Mouse (Mus musculus): ENCODE results near the gene Mvb12b. TPM values are rescaled to one million over a fixed set of nuclear protein-coding genes. Genes with fewer than 3 reads are reported as not detected.

The Mvb12b gene
- total and polyA plus RNA-seq, 3 experiments, result 22.8 to 23.3 TPM; not detected in 1

GRCm38 (mm10) chr2:33843642-33844041, 44.1 kb downstream of the Mvb12b start:
- Histone ChIP-seq H3K27me3 (ENCODE audit: control insufficient read depth in 1 of 2, insufficient read depth in 2 of 2, low read length in 2 of 2) (no peaks in the 10 kb centered on the region), H3K4me1 (ENCODE audit: control insufficient read depth in 1 of 2, insufficient read depth in 2 of 2, low read length in 2 of 2) (peaks cover 36 to 53% of the 10 kb centered on the region in 2 experiments), H3K36me3 (ENCODE audit: control insufficient read depth in 1 of 2, insufficient read depth in 2 of 2, low read length in 2 of 2) (peaks cover 0 to 38% of the 10 kb centered on the region in 2 experiments; a peak in 2 of 4 replicates), H3K9ac (ENCODE audit: control insufficient read depth, low read depth, low read length, poor library complexity, severe bottlenecking) (peak overlapping the region; percentile 23), H3K4me3 (ENCODE audit: control insufficient read depth in 1 of 2, insufficient read depth in 1 of 2, low read depth in 2 of 2, low read length in 2 of 2) (no peak overlapping the region), H3K9me3 (replicated peaks; ENCODE audit: insufficient read depth, low read length) (no peaks in the 10 kb centered on the region), H3K27ac (ENCODE audit: control insufficient read depth, low read depth, low read length) (peak overlapping the region; percentile 87), H3K79me2 (ENCODE audit: control insufficient read depth, insufficient read depth, low read length, poor library complexity) (no peaks in the 10 kb centered on the region)
- no peak for TF ChIP-seq POLR2A (IDR thresholded peaks at IDR 0.05; ENCODE audit: control insufficient read depth in 1 of 2, insufficient read depth in 1 of 2, low read depth in 1 of 2, low read length in 2 of 2, poor library complexity in 1 of 2)
- TF ChIP-seq NRF1 (IDR thresholded peaks at IDR 0.05; ENCODE audit: insufficient read depth, low read depth, low read length, poor library complexity, severe bottlenecking), result no peak
- TF ChIP-seq MAX (IDR thresholded peaks at IDR 0.05; ENCODE audit: low read length), result peak; percentile 38; the same call in 1 of the 2 replicates
- no peak for TF ChIP-seq JUND (IDR thresholded peaks at IDR 0.05; ENCODE audit: low read depth, low read length)
- no peak for TF ChIP-seq RAD21 (IDR thresholded peaks at IDR 0.05; ENCODE audit: low read depth, low read length)
- TF ChIP-seq CHD2 (IDR thresholded peaks at IDR 0.05; ENCODE audit: low read length), result no peak
- TF ChIP-seq ELF1 (IDR thresholded peaks at IDR 0.05; ENCODE audit: low read depth, low read length), result no peak
- DNase-seq (ENCODE audit: low read depth, low spot score), result no peak

- Histone ChIP-seq H3K9ac (ENCODE audit: control insufficient read depth, low read depth, low read length, poor library complexity, severe bottlenecking) (peak overlapping the region; percentile 23), H3K27me3 (ENCODE audit: control insufficient read depth in 1 of 2, insufficient read depth in 2 of 2, low read length in 2 of 2) (no peaks in the 10 kb centered on the region), H3K36me3 (ENCODE audit: control insufficient read depth in 1 of 2, insufficient read depth in 2 of 2, low read length in 2 of 2) (peaks cover 0 to 43% of the 10 kb centered on the region in 2 experiments; a peak in 2 of 4 replicates), H3K79me2 (ENCODE audit: control insufficient read depth, insufficient read depth, low read length, poor library complexity) (no peaks in the 10 kb centered on the region), H3K4me1 (ENCODE audit: control insufficient read depth in 1 of 2, insufficient read depth in 2 of 2, low read length in 2 of 2) (peaks cover 36 to 58% of the 10 kb centered on the region in 2 experiments), H3K27ac (ENCODE audit: control insufficient read depth, low read depth, low read length) (peak overlapping the region; percentile 87), H3K4me3 (ENCODE audit: control insufficient read depth in 1 of 2, insufficient read depth in 1 of 2, low read depth in 2 of 2, low read length in 2 of 2) (no peak overlapping the region), H3K9me3 (replicated peaks; ENCODE audit: insufficient read depth, low read length) (no peaks in the 10 kb centered on the region)
- peak; percentile 95 for DNase-seq (ENCODE audit: low read depth, low spot score)
- no peak for TF ChIP-seq CHD2 (IDR thresholded peaks at IDR 0.05; ENCODE audit: low read length)
- no peak for TF ChIP-seq ZKSCAN1 (IDR thresholded peaks at IDR 0.05; ENCODE audit: low read depth, low read length)
- peak; percentile 100 for TF ChIP-seq TCF12 (IDR thresholded peaks at IDR 0.05; ENCODE audit: low read depth, low read length)
- TF ChIP-seq MAZ (IDR thresholded peaks at IDR 0.05; ENCODE audit: low read depth, low read length), result peak; percentile 83
- no peak for TF ChIP-seq MAX (IDR thresholded peaks at IDR 0.05; ENCODE audit: low read length)
- TF ChIP-seq SIN3A (IDR thresholded peaks at IDR 0.05; ENCODE audit: low read length), result peak; percentile 76
- TF ChIP-seq NELFE (IDR thresholded peaks at IDR 0.05; ENCODE audit: low read depth, low read length), result peak; percentile 18; the same call in 1 of the 2 replicates
- no peak for TF ChIP-seq ZC3H11A (IDR thresholded peaks at IDR 0.05; ENCODE audit: low read depth, low read length)
- no peak for TF ChIP-seq POLR2A (IDR thresholded peaks at IDR 0.05; ENCODE audit: control insufficient read depth in 1 of 2, insufficient read depth in 1 of 2, low read depth in 1 of 2, low read length in 2 of 2, poor library complexity in 1 of 2)
- TF ChIP-seq USF1 (IDR thresholded peaks at IDR 0.05; ENCODE audit: low read depth, low read length), result peak; percentile 3; the same call in 1 of the 2 replicates
- no peak for TF ChIP-seq NRF1 (IDR thresholded peaks at IDR 0.05; ENCODE audit: insufficient read depth, low read depth, low read length, poor library complexity, severe bottlenecking)
- TF ChIP-seq MAFK (IDR thresholded peaks at IDR 0.05; ENCODE audit: borderline replicate concordance, low read depth, low read length), result peak; percentile 49; the same call in 1 of the 2 replicates
- peak; percentile 20; the same call in 1 of the 2 replicates for TF ChIP-seq BHLHE40 (IDR thresholded peaks at IDR 0.05; ENCODE audit: borderline replicate concordance, low read depth, low read length)
- 0 out of 2 replicates have a peak, but pooled peaks have one; percentile 55 for TF ChIP-seq POLR2AphosphoS2 (IDR thresholded peaks at IDR 0.05; ENCODE audit: low read length)
- TF ChIP-seq E2F4 (IDR thresholded peaks at IDR 0.05; ENCODE audit: borderline replicate concordance, low read depth, low read length), result no peak
- no peak; the same call in none of the 2 replicates for TF ChIP-seq MXI1 (IDR thresholded peaks at IDR 0.05; ENCODE audit: low read depth, low read length)
- no peak for TF ChIP-seq MYC (IDR thresholded peaks at IDR 0.05; ENCODE audit: low read depth, low read length)
- TF ChIP-seq RCOR1 (IDR thresholded peaks at IDR 0.05; ENCODE audit: low read depth, low read length), result peak; percentile 93
- no peak for TF ChIP-seq ZMIZ1 (IDR thresholded peaks at IDR 0.05; ENCODE audit: low read depth, low read length)
- TF ChIP-seq CHD1 (IDR thresholded peaks at IDR 0.05; ENCODE audit: low read depth, low read length), result no peak
- no peak; the same call in 1 of the 2 replicates for TF ChIP-seq HCFC1 (IDR thresholded peaks at IDR 0.05; ENCODE audit: low read depth, low read length)
- TF ChIP-seq ZNF384 (IDR thresholded peaks at IDR 0.05; ENCODE audit: low read depth, low read length), result no peak; the same call in 1 of the 2 replicates
- TF ChIP-seq TBP (IDR thresholded peaks at IDR 0.05; ENCODE audit: low read depth, low read length), result peak; percentile 61
- no peak for TF ChIP-seq MEF2A (IDR thresholded peaks at IDR 0.05; ENCODE audit: extremely low read depth, insufficient replicate concordance, low read depth, low read length, poor library complexity, severe bottlenecking)
- no peak for TF ChIP-seq SMC3 (IDR thresholded peaks at IDR 0.05; ENCODE audit: low read depth, low read length)
- no peak for TF ChIP-seq RAD21 (IDR thresholded peaks at IDR 0.05; ENCODE audit: low read depth, low read length)
- no peak for TF ChIP-seq CTCF (IDR thresholded peaks at IDR 0.05 in 2 of 3, conservative IDR thresholded peaks at IDR 0.05 in 1 of 3; ENCODE audit: control insufficient read depth in 1 of 3, insufficient read depth in 1 of 3, low read depth in 2 of 3, low read length in 3 of 3, poor library complexity in 1 of 3, severe bottlenecking in 1 of 3)
- TF ChIP-seq MYB (IDR thresholded peaks at IDR 0.05; ENCODE audit: low read depth, low read length), result no peak
Observed at GRCm38 (mm10) chr2:33842983-33843577, 44.7 kb downstream of the Mvb12b start.

All from MEL (cell line).